8 mouse cellular contexts compared by ENCODE assay signal in genomic region chr15:81697175-81697574, GRCm38 (mm10). TPM values are rescaled to one million over a fixed set of nuclear protein-coding genes. Genes with fewer than 3 reads are reported as not detected.
DNase-seq lines count a peak whose midpoint lies in the region; ATAC-seq lines count a peak whose summit lies in the region.
"Had no signal": no experiment of that assay in that cellular context is flagged by ENCODE, and none has a peak within 500 bp of the region (broad histone marks: within the 10 kb centered on the region; RNA-seq: fewer than 3 reads in every experiment).

TSS of gene Chadl (minus strand) at chr15:81697287.

- H3K4me1 ChIP-seq in embryonic facial prominence, embryonic 14.5 days (ENCODE audit: control insufficient read depth, insufficient read depth, low read length): 0 out of 2 replicates have a peak, but pooled peaks cover 5% of the 10 kb centered on the region
- H3K4me1 ChIP-seq in limb, embryonic 15.5 days: peaks cover 32% of the 10 kb centered on the region

- H3K4me2 ChIP-seq in embryonic facial prominence, embryonic 14.5 days (ENCODE audit: low read depth, low read length): peak within 1 kb of the TSS; percentile 32
- peak within 1 kb of the TSS; percentile 21 for H3K4me2 ChIP-seq in limb, embryonic 15.5 days

- H3K9me3 ChIP-seq in embryonic facial prominence, embryonic 14.5 days (ENCODE audit: control insufficient read depth, low read length): no peaks in the 10 kb centered on the region
- H3K9me3 ChIP-seq in limb, embryonic 15.5 days: no peaks in the 10 kb centered on the region

- peak in 1 of 2 experiments; percentile 33 for DNase-seq in left cerebral cortex, adult 18-20 months (ENCODE audit: low spot score in 2 of 2)
- DNase-seq in left cerebral cortex, adult 11 months (ENCODE audit: low spot score): no peak
- DNase-seq in embryonic facial prominence, embryonic 14.5 days (ENCODE audit: low spot score): peak; percentile 47
- peak; percentile 42 to 48 for DNase-seq in layer of hippocampus, adult 8-10 months (ENCODE audit: low spot score in 2 of 2)
- DNase-seq in embryo, embryonic 11 days: no peak
- no peak for DNase-seq in adrenal gland, adult 8-10 months

- peak within 1 kb of the TSS; percentile 14; the same call in 1 of the 2 replicates for H3K4me3 ChIP-seq in embryonic facial prominence, embryonic 14.5 days (ENCODE audit: low read depth, low read length)
- peak within 1 kb of the TSS; percentile 25 for H3K4me3 ChIP-seq in limb, embryonic 15.5 days

- ATAC-seq in embryonic facial prominence, embryonic 14.5 days (ENCODE audit: low read depth): no peak
- ATAC-seq in limb, embryonic 15.5 days (ENCODE audit: insufficient number of reproducible peaks, low FRiP score, low TSS enrichment, low read depth): peak; percentile 42; the same call in 1 of the 2 replicates

- 49% methylated on average over 7 of the region's 7 CpGs for WGBS in embryonic facial prominence, embryonic 14.5 days
- 53% methylated on average over 7 of the region's 7 CpGs for WGBS in limb, embryonic 15.5 days

- H3K36me3 ChIP-seq in embryonic facial prominence, embryonic 14.5 days (ENCODE audit: control insufficient read depth, insufficient read depth, low read length): no peaks in the 10 kb centered on the region
- 0 out of 2 replicates have a peak, but pooled peaks cover 2% of the 10 kb centered on the region for H3K36me3 ChIP-seq in limb, embryonic 15.5 days

- no peak within 1 kb of the TSS; the same call in 1 of the 2 replicates for H3K27ac ChIP-seq in embryonic facial prominence, embryonic 14.5 days (replicated peaks; ENCODE audit: low read depth, low read length)
- peak within 1 kb of the TSS; percentile 72 for H3K27ac ChIP-seq in limb, embryonic 15.5 days

- peak within 1 kb of the TSS; percentile 27; the same call in 1 of the 2 replicates for H3K9ac ChIP-seq in embryonic facial prominence, embryonic 14.5 days (ENCODE audit: low read depth, low read length)
- H3K9ac ChIP-seq in limb, embryonic 15.5 days: no peak within 1 kb of the TSS

- H3K27me3 ChIP-seq in embryonic facial prominence, embryonic 14.5 days (replicated peaks; ENCODE audit: control insufficient read depth, insufficient read depth, low read length): peaks cover 30% of the 10 kb centered on the region
- peaks cover 25% of the 10 kb centered on the region for H3K27me3 ChIP-seq in limb, embryonic 15.5 days

RNA-seq across cellular contexts. Expression of gene Chadl, which starts in this region (rescaled TPM):
- 10 to 100 TPM; 11.5 to 12.3 TPM for total RNA-seq in left cerebral cortex, adult 18-20 months (2021)
- 11.5 and 14.7 TPM in 2 replicates for polyA plus RNA-seq in embryonic facial prominence, embryonic 14.5 days (2014; fragmentation: Nextera tagmentation; extraction: Ambion mirVana)
- total RNA-seq in layer of hippocampus, adult 8-10 months (2022): 10 to 100 TPM in 3 of 4 experiments, 1 to 10 TPM in 1; 9.9 to 14.4 (median 10.6) TPM
- 15.2 and 15.3 TPM in 2 replicates for polyA plus RNA-seq in limb, embryonic 15.5 days (2015; fragmentation: Nextera tagmentation; extraction: Ambion mirVana)
- total RNA-seq in adrenal gland, adult 8-10 months (2022): 1 to 10 TPM; 2.2 to 5.7 (median 3.5) TPM
- polyA plus RNA-seq: G1E had no signal

Comparison
In these comparisons a context has a peak if more than half of its experiments do, and no peak if none do; other contexts are left out.
1. DNase-seq: peak in embryonic facial prominence, embryonic 14.5 days (single experiment) and layer of hippocampus, adult 8-10 months (2 of 2); none in left cerebral cortex, adult 11 months (single experiment), embryo, embryonic 11 days (single experiment) and adrenal gland, adult 8-10 months (single experiment).